Mouse (Mus musculus): Measurements from ENCODE around the gene Gm5565.

DNA sequence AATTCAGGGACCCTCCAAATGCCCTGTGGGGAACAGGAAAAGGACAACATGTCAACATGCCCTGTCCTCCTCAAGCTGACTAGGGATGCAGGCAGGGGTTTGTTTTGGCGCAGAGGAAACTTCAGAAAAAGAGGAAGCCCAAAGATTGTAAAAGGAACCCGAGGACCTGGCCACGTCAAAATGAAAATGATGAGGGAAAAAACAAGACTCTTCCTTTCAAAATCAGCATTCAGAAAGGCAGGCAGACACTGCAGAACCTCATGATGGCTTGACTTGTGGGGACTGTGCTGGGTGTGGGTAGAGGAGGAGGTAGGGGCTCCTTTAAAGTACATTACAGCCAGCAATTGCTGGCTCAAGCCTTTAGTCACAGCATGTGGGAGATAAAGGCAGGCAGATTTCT is 9.9 kb downstream of the Gm5565 start:
- no peak for TF ChIP-seq POLR2A (IDR thresholded peaks at IDR 0.05; ENCODE audit: borderline replicate concordance, extremely low read depth, low read depth, low read length)
- no peak for TF ChIP-seq CTCF (IDR thresholded peaks at IDR 0.05; ENCODE audit: insufficient read depth, low read length)
